Mouse (Mus musculus) midbrain, embryonic 12.5 days (tissue): ENCODE measurements at regions not wholly inside any gene's neighbourhood (a gene's known extent, or its start where the extent isn't known, plus 50 kb on each side); places are given as distances from the start of the nearest gene placed in this dataset.
A peak's percentile ranks its signal among the peaks of the same experiment; 100 is the strongest.

Source experiments
- ATAC-seq: fragments of 200-750 bp; cut with Nextera tagmentation; 2 replicates; pipeline ENCODE4 v1.8.0; 2017; ENCODE audit warnings: low read depth, moderate TSS enrichment, moderate library complexity; ENCODE audit not compliant: low FRiP score
- H3K27ac ChIP-seq: fragments of 300-500 bp; sonication (generic); replicated peaks from 2 replicates; pipeline ENCODE4 v1.5.1; 2016; ENCODE audit warnings: mild to moderate bottlenecking
- H3K27me3 ChIP-seq: fragments of 300-500 bp; sonication (generic); 2 replicates; pipeline ENCODE4 v1.6.1; 2016; ENCODE audit warnings: mild to moderate bottlenecking
- H3K36me3 ChIP-seq: fragments of 300-500 bp; sonication (generic); 2 replicates; pipeline ENCODE4 v1.6.1; 2016
- H3K4me1 ChIP-seq: fragments of 300-500 bp; sonication (generic); 2 replicates; pipeline ENCODE4 v1.6.1; 2016
- H3K4me2 ChIP-seq: fragments of 300-500 bp; sonication (generic); replicated peaks from 2 replicates; pipeline ENCODE4 v1.6.1; 2016; ENCODE audit warnings: mild to moderate bottlenecking, moderate library complexity
- H3K4me3 ChIP-seq: fragments of 300-500 bp; sonication (generic); 2 replicates; pipeline ENCODE4 v1.5.1; 2016; ENCODE audit warnings: mild to moderate bottlenecking
- H3K9ac ChIP-seq: fragments of 300-500 bp; sonication (generic); replicated peaks from 2 replicates; pipeline ENCODE4 v1.6.1; 2016; ENCODE audit warnings: mild to moderate bottlenecking, moderate library complexity
- H3K9me3 ChIP-seq: fragments of 300-500 bp; sonication (generic); 2 replicates; pipeline ENCODE4 v1.6.1; 2016; ENCODE audit warnings: mild to moderate bottlenecking
- WGBS: fragments of 180-500 bp; shearing (Covaris S2); methylation state at CpG from one replicate; pipeline ENCODE4 v1.1.7; 2016; 5-methylcytosine and 5-hydroxymethylcytosine counted together

GRCm38 (mm10) chr10:100152821-100153220, 137.4 kb downstream of the Kitl start:
- peak; percentile 70 for ATAC-seq
- Histone ChIP-seq H3K36me3 (no peaks in the 10 kb centered on the region), H3K9me3 (no peaks in the 10 kb centered on the region), H3K4me3 (no peak overlapping the region), H3K27ac (no peak overlapping the region), H3K4me2 (no peak overlapping the region), H3K27me3 (no peaks in the 10 kb centered on the region), H3K4me1 (no peaks in the 10 kb centered on the region), H3K9ac (no peak overlapping the region)
- 49% methylated on average over 5 of the region's 5 CpGs for WGBS

GRCm38 (mm10) chr10:100153311-100153710, 137.9 kb downstream of the Kitl start:
- WGBS = 86% methylated on average over 3 of the region's 3 CpGs

GRCm38 (mm10) chr10:100155566-100155965, 140.1 kb downstream of the Kitl start:
- H3K4me2 ChIP-seq = no peak overlapping the region
- 87% methylated on average over 2 of the region's 2 CpGs for WGBS
- no peak overlapping the region for H3K27ac ChIP-seq
- no peaks in the 10 kb centered on the region for H3K36me3 ChIP-seq
- no peaks in the 10 kb centered on the region for H3K27me3 ChIP-seq
- no peak for ATAC-seq
- H3K4me3 ChIP-seq = no peak overlapping the region
- H3K4me1 ChIP-seq = no peaks in the 10 kb centered on the region
- H3K9ac ChIP-seq = no peak overlapping the region
- no peaks in the 10 kb centered on the region for H3K9me3 ChIP-seq

More at GRCm38 (mm10) chr10:100153311-100153710, 137.9 kb downstream of the Kitl start:
- no peak for ATAC-seq
- H3K9ac ChIP-seq = no peak overlapping the region
- no peaks in the 10 kb centered on the region for H3K9me3 ChIP-seq
- H3K36me3 ChIP-seq = no peaks in the 10 kb centered on the region
- no peaks in the 10 kb centered on the region for H3K4me1 ChIP-seq
- no peaks in the 10 kb centered on the region for H3K27me3 ChIP-seq
- no peak overlapping the region for H3K4me3 ChIP-seq
- no peak overlapping the region for H3K27ac ChIP-seq
- no peak overlapping the region for H3K4me2 ChIP-seq

- no peak overlapping the region for H3K4me3 ChIP-seq
- H3K9me3 ChIP-seq = no peaks in the 10 kb centered on the region
- H3K27ac ChIP-seq = no peak overlapping the region
- H3K9ac ChIP-seq = no peak overlapping the region
- ATAC-seq = no peak
- H3K36me3 ChIP-seq = no peaks in the 10 kb centered on the region
- no peaks in the 10 kb centered on the region for H3K4me1 ChIP-seq
- no peak overlapping the region for H3K4me2 ChIP-seq
- WGBS = 78% methylated on average over 14 of the region's 14 CpGs
- H3K27me3 ChIP-seq = no peaks in the 10 kb centered on the region
Observed at GRCm38 (mm10) chr10:100159843-100160531, 144.6 kb downstream of the Kitl start.

GRCm38 (mm10) chr10:100160532-100160852, 145.1 kb downstream of the Kitl start:
- 72% methylated on average over 4 of the region's 4 CpGs for WGBS
- H3K4me2 ChIP-seq = no peak overlapping the region
- ATAC-seq = no peak
- no peak overlapping the region for H3K4me3 ChIP-seq
- H3K4me1 ChIP-seq = no peaks in the 10 kb centered on the region
- no peaks in the 10 kb centered on the region for H3K27me3 ChIP-seq
- no peak overlapping the region for H3K27ac ChIP-seq
- no peaks in the 10 kb centered on the region for H3K36me3 ChIP-seq
- no peaks in the 10 kb centered on the region for H3K9me3 ChIP-seq
- no peak overlapping the region for H3K9ac ChIP-seq

- no peaks in the 10 kb centered on the region for H3K4me1 ChIP-seq
- H3K4me3 ChIP-seq = no peak overlapping the region
- H3K9ac ChIP-seq = no peak overlapping the region
- H3K36me3 ChIP-seq = no peaks in the 10 kb centered on the region
- H3K4me2 ChIP-seq = no peak overlapping the region
- no peak overlapping the region for H3K27ac ChIP-seq
- no peak for ATAC-seq
- WGBS = 82% methylated on average over 3 of the region's 3 CpGs
- H3K9me3 ChIP-seq = no peaks in the 10 kb centered on the region
- H3K27me3 ChIP-seq = no peaks in the 10 kb centered on the region
Observed at GRCm38 (mm10) chr10:100161117-100161516, 145.7 kb downstream of the Kitl start.

- WGBS = 48% methylated on average over 1 of the region's 1 CpGs
- no peak for ATAC-seq
- no peak overlapping the region for H3K4me3 ChIP-seq
Observed at GRCm38 (mm10) chr10:100164526-100164925, 149.1 kb downstream of the Kitl start.

GRCm38 (mm10) chr10:100170836-100171235, 155.4 kb downstream of the Kitl start:
- H3K36me3 ChIP-seq = no peaks in the 10 kb centered on the region
- no peak overlapping the region for H3K4me3 ChIP-seq
- H3K4me1 ChIP-seq = no peaks in the 10 kb centered on the region
- H3K27ac ChIP-seq = no peak overlapping the region
- no peak overlapping the region for H3K9ac ChIP-seq
- no peak overlapping the region for H3K4me2 ChIP-seq
- no peaks in the 10 kb centered on the region for H3K27me3 ChIP-seq
- ATAC-seq = no peak
- no peaks in the 10 kb centered on the region for H3K9me3 ChIP-seq

More at GRCm38 (mm10) chr10:100164526-100164925, 149.1 kb downstream of the Kitl start:
- no peak overlapping the region for H3K4me2 ChIP-seq
- no peaks in the 10 kb centered on the region for H3K36me3 ChIP-seq
- no peak overlapping the region for H3K27ac ChIP-seq
- H3K9me3 ChIP-seq = no peaks in the 10 kb centered on the region
- no peaks in the 10 kb centered on the region for H3K27me3 ChIP-seq
- H3K4me1 ChIP-seq = no peaks in the 10 kb centered on the region
- no peak overlapping the region for H3K9ac ChIP-seq

- H3K4me3 ChIP-seq = no peak overlapping the region
- H3K4me2 ChIP-seq = no peak overlapping the region
- peaks cover 6% of the 10 kb centered on the region; the same call in 1 of the 2 replicates for H3K4me1 ChIP-seq
- H3K36me3 ChIP-seq = no peaks in the 10 kb centered on the region
- no peak for ATAC-seq
- no peak overlapping the region for H3K27ac ChIP-seq
- H3K27me3 ChIP-seq = 0 out of 2 replicates have a peak, but pooled peaks cover 3% of the 10 kb centered on the region
- H3K9me3 ChIP-seq = no peaks in the 10 kb centered on the region
- no peak overlapping the region for H3K9ac ChIP-seq
Observed at GRCm38 (mm10) chr10:100197673-100198072, 137.8 kb upstream of the Gm4301 start.

GRCm38 (mm10) chr10:100199090-100199690, 136.3 kb upstream of the Gm4301 start:
- Histone ChIP-seq H3K9me3 (no peaks in the 10 kb centered on the region), H3K36me3 (no peaks in the 10 kb centered on the region), H3K27me3 (0 out of 2 replicates have a peak, but pooled peaks cover 3% of the 10 kb centered on the region), H3K4me3 (no peak overlapping the region), H3K4me2 (no peak overlapping the region), H3K4me1 (peaks cover 6% of the 10 kb centered on the region; the same call in 1 of the 2 replicates), H3K9ac (no peak overlapping the region), H3K27ac (no peak overlapping the region)
- peak; percentile 71; the same call in 1 of the 2 replicates for ATAC-seq
- 42% methylated on average over 8 of the region's 8 CpGs for WGBS

GRCm38 (mm10) chr10:100200431-100200830, 135.0 kb upstream of the Gm4301 start:
- H3K36me3 ChIP-seq = no peaks in the 10 kb centered on the region
- peaks cover 6% of the 10 kb centered on the region; the same call in 1 of the 2 replicates for H3K4me1 ChIP-seq
- H3K9me3 ChIP-seq = no peaks in the 10 kb centered on the region
- no peak overlapping the region for H3K27ac ChIP-seq
- ATAC-seq = no peak
- H3K27me3 ChIP-seq = 0 out of 2 replicates have a peak, but pooled peaks cover 3% of the 10 kb centered on the region
- peak overlapping the region; percentile 22 for H3K4me2 ChIP-seq
- 2% methylated on average over 8 of the region's 8 CpGs for whole genome bisulfite sequencing
- H3K4me3 ChIP-seq = no peak overlapping the region
- H3K9ac ChIP-seq = no peak overlapping the region

GRCm38 (mm10) chr10:100206617-100207530, 128.6 kb upstream of the Gm4301 start:
- H3K36me3 ChIP-seq = no peaks in the 10 kb centered on the region
- H3K4me2 ChIP-seq = no peak overlapping the region
- no peak for ATAC-seq
- H3K9ac ChIP-seq = no peak overlapping the region
- H3K4me3 ChIP-seq = no peak overlapping the region
- H3K4me1 ChIP-seq = no peaks in the 10 kb centered on the region
- no peak overlapping the region for H3K27ac ChIP-seq
- no peaks in the 10 kb centered on the region for H3K9me3 ChIP-seq
- 81% methylated on average over 10 of the region's 10 CpGs for WGBS
- no peaks in the 10 kb centered on the region for H3K27me3 ChIP-seq
